8 mouse cellular contexts compared by ENCODE assay signal in the genomic region with DNA sequence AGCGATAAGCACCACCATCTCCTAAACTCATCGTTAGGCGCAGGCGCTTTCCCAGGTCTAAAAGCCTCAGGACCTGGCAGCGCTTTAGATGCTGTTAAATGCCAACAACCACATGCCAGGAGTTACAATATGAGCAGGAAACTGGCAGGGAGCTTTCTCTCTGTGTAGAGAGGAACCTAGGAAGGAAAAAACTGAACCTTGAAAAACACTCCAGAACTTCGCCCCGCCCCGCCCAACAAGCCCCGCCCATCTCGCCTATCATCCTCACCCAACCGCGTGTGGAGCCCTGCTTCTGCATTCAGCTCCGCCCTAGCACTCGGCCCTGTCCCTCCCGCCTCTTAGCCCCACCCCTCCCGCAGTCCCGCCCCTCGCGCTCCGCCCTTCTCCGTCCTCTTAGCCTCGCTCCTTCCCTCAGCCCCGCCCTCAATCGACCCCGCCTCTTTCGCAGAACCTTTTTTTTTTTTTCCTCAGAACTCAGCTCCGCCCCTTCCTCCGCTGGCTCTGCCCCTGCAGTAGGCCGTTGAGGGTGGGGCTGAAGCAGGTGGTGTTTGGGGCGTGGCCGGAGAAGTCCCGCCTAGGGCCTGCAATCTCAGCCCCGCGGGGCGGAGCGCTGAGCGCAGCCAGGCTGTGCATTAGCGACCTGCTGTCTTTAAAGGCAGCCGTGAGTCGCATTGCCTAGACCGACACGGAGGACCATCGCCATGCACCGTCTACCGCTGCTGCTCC. TPM values are rescaled to one million over a fixed set of nuclear protein-coding genes. Genes with fewer than 3 reads are reported as not detected.
DNase-seq lines count a peak whose midpoint lies in the region; ATAC-seq and TF ChIP-seq lines count a peak whose summit lies in the region.

TSS of gene Gm2a (plus strand) at position 653 of the 726 bp plus-strand sequence.

- in situ Hi-C loops in ES-E14 (cut with MboI; ENCODE audit: low sequenced_read_pairs in 2 of 2, unreplicated experiment in 2 of 2) = no loop called here

- peak within 1 kb of the TSS; percentile 86 for H3K9ac ChIP-seq in ES-E14 (ENCODE audit: insufficient read depth, low read depth, low read length, poor library complexity, severe bottlenecking)
- H3K9ac ChIP-seq in forebrain, embryonic 16.5 days (replicated peaks; ENCODE audit: low read depth, low read length) = peak within 1 kb of the TSS; percentile 80
- H3K9ac ChIP-seq in lung, embryonic 14.5 days = peak within 1 kb of the TSS; percentile 42

- intact Hi-C loops in heart, postnatal 36 days (cut with DNase I) = loop anchor here (10.0 kb wide), 1 partner anchor 357 kb away; no protein-coding TSS in a partner anchor

- peak; percentile 81 for TF ChIP-seq POLR2A in olfactory bulb, adult 2 months (IDR thresholded peaks at IDR 0.05; ENCODE audit: insufficient read depth, low read depth, low read length)
- TF ChIP-seq POLR2A in thymus, adult 2 months (IDR thresholded peaks at IDR 0.05; ENCODE audit: control insufficient read depth, extremely low read depth, insufficient read depth, low read length, poor library complexity) = 0 out of 2 replicates have a peak, but pooled peaks have one; percentile 54

- H3K27me3 ChIP-seq in forebrain, embryonic 16.5 days (replicated peaks; ENCODE audit: control insufficient read depth, insufficient read depth, low read length) = no peaks in the 10 kb centered on the region
- no peaks in the 10 kb centered on the region for H3K27me3 ChIP-seq in lung, embryonic 14.5 days (ENCODE audit: insufficient read depth, low read length)
- H3K27me3 ChIP-seq in thymus, adult 2 months (ENCODE audit: control insufficient read depth, insufficient read depth, low read length) = no peaks in the 10 kb centered on the region

- TF ChIP-seq CTCF in layer of hippocampus, adult 2 months (conservative IDR thresholded peaks at IDR 0.05) = peak; percentile 14; the same call in 1 of the 2 replicates
- peak; percentile 13; the same call in 1 of the 2 replicates for TF ChIP-seq CTCF in lung, embryonic 14.5 days (IDR thresholded peaks at IDR 0.05; ENCODE audit: low read depth)
- TF ChIP-seq CTCF in olfactory bulb, adult 2 months (IDR thresholded peaks at IDR 0.05; ENCODE audit: insufficient read depth, low read depth, low read length) = no peak
- peak; percentile 46; the same call in 1 of the 2 replicates for TF ChIP-seq CTCF in thymus, adult 2 months (IDR thresholded peaks at IDR 0.05; ENCODE audit: borderline replicate concordance, control insufficient read depth, extremely low read depth, insufficient read depth, low read length, poor library complexity)

- peaks cover 0 to 8% of the 10 kb centered on the region in 2 experiments; a peak in 2 of 4 replicates for H3K4me1 ChIP-seq in ES-E14 (ENCODE audit: control insufficient read depth in 2 of 2, insufficient read depth in 2 of 2, low read length in 2 of 2, poor library complexity in 1 of 2)
- H3K4me1 ChIP-seq in forebrain, embryonic 16.5 days (replicated peaks; ENCODE audit: control insufficient read depth, insufficient read depth, low read length) = peaks cover 14% of the 10 kb centered on the region
- H3K4me1 ChIP-seq in lung, embryonic 14.5 days (ENCODE audit: insufficient read depth) = no peaks in the 10 kb centered on the region
- peaks cover 12% of the 10 kb centered on the region for H3K4me1 ChIP-seq in olfactory bulb, adult 2 months (ENCODE audit: control insufficient read depth, insufficient read depth, low read length)
- peaks cover 18% of the 10 kb centered on the region for H3K4me1 ChIP-seq in thymus, adult 2 months (replicated peaks; ENCODE audit: control insufficient read depth, insufficient read depth, low read length)

- H3K4me2 ChIP-seq in forebrain, embryonic 16.5 days (ENCODE audit: low read length) = peak within 1 kb of the TSS; percentile 74
- peak within 1 kb of the TSS; percentile 71 for H3K4me2 ChIP-seq in lung, embryonic 14.5 days

- peak within 1 kb of the TSS; percentile 85 to 96 for H3K4me3 ChIP-seq in ES-E14 (ENCODE audit: insufficient read depth in 1 of 2, low read depth in 1 of 2, low read length in 2 of 2, poor library complexity in 1 of 2, severe bottlenecking in 1 of 2)
- peak within 1 kb of the TSS; percentile 57 for H3K4me3 ChIP-seq in forebrain, embryonic 16.5 days (replicated peaks; ENCODE audit: low read length)
- peak within 1 kb of the TSS; percentile 63 for H3K4me3 ChIP-seq in layer of hippocampus, adult 2 months
- H3K4me3 ChIP-seq in lung, embryonic 14.5 days (ENCODE audit: low read depth, low read length) = peak within 1 kb of the TSS; percentile 42
- H3K4me3 ChIP-seq in olfactory bulb, adult 2 months (ENCODE audit: insufficient read depth, low read depth, low read length) = peak within 1 kb of the TSS; percentile 58
- H3K4me3 ChIP-seq in thymus, adult 2 months (ENCODE audit: control insufficient read depth, insufficient read depth, low read length) = peak within 1 kb of the TSS; percentile 86

- no peaks in the 10 kb centered on the region for H3K9me3 ChIP-seq in ES-E14 (ENCODE audit: control insufficient read depth, insufficient read depth, low read depth, low read length)
- H3K9me3 ChIP-seq in forebrain, embryonic 16.5 days (ENCODE audit: control insufficient read depth, low read length) = no peaks in the 10 kb centered on the region
- H3K9me3 ChIP-seq in lung, embryonic 14.5 days (ENCODE audit: low read depth, low read length) = no peaks in the 10 kb centered on the region

- peak; percentile 98 for DNase-seq in ES-E14 (ENCODE audit: low read depth, low spot score)
- DNase-seq in cerebellum, adult 18-20 months = peak; percentile 94 to 98
- peak; percentile 90 for DNase-seq in heart, postnatal 36 days
- DNase-seq in layer of hippocampus, adult 2 months (ENCODE audit: low spot score in 2 of 2) = peak; percentile 92 to 96
- peak; percentile 98 for DNase-seq in lung, embryonic 14.5 days
- DNase-seq in thymus, adult 2 months = peak; percentile 95

- H3K36me3 ChIP-seq in ES-E14 (ENCODE audit: control insufficient read depth, insufficient read depth, low read length, poor library complexity, severe bottlenecking) = no peaks in the 10 kb centered on the region; the same call in 1 of the 2 replicates
- H3K36me3 ChIP-seq in forebrain, embryonic 16.5 days (ENCODE audit: control insufficient read depth, insufficient read depth) = no peaks in the 10 kb centered on the region
- no peaks in the 10 kb centered on the region for H3K36me3 ChIP-seq in lung, embryonic 14.5 days (ENCODE audit: insufficient read depth)
- no peaks in the 10 kb centered on the region for H3K36me3 ChIP-seq in thymus, adult 2 months (ENCODE audit: control insufficient read depth, insufficient read depth, low read length)

- H3K27ac ChIP-seq in ES-E14 (ENCODE audit: insufficient read depth, low read depth, low read length, poor library complexity, severe bottlenecking) = peak within 1 kb of the TSS; percentile 63
- peak within 1 kb of the TSS; percentile 64 for H3K27ac ChIP-seq in forebrain, embryonic 16.5 days (ENCODE audit: low read length)
- H3K27ac ChIP-seq in layer of hippocampus, adult 2 months = peak within 1 kb of the TSS; percentile 92
- H3K27ac ChIP-seq in lung, embryonic 14.5 days (ENCODE audit: low read depth) = peak within 1 kb of the TSS; percentile 70
- H3K27ac ChIP-seq in olfactory bulb, adult 2 months (ENCODE audit: insufficient read depth, low read depth, low read length) = peak within 1 kb of the TSS; percentile 27; the same call in 1 of the 2 replicates
- peak within 1 kb of the TSS; percentile 88 for H3K27ac ChIP-seq in thymus, adult 2 months (ENCODE audit: control insufficient read depth, insufficient read depth, low read length)

- 1% methylated on average over 42 of the region's 45 CpGs for WGBS in forebrain, embryonic 16.5 days
- 2% methylated on average over 45 of the region's 45 CpGs for WGBS in lung, embryonic 14.5 days
- WGBS in olfactory bulb, adult 2 months = under 1% methylated on average over 45 of the region's 45 CpGs
- 1% methylated on average over 45 of the region's 45 CpGs for WGBS in thymus, adult 2 months

- ATAC-seq in forebrain, embryonic 16.5 days = peak; percentile 94
- ATAC-seq in lung, embryonic 14.5 days (ENCODE audit: insufficient read depth) = peak; percentile 92

TF ChIP-seq in ES-E14, 5 proteins besides CTCF, POLR2A, EP300 and RAD21:
- TF ChIP-seq CHD2 (IDR thresholded peaks at IDR 0.05; ENCODE audit: low read depth, low read length) (no peak), MAFK (IDR thresholded peaks at IDR 0.05; ENCODE audit: insufficient read depth, low read depth, low read length) (0 out of 2 replicates have a peak, but pooled peaks have one; percentile 9), ZNF384 (IDR thresholded peaks at IDR 0.05; ENCODE audit: low read depth, low read length) (peak; percentile 99)

RNA-seq across cellular contexts. Expression of gene Gm2a, which starts in this region (rescaled TPM):
- 11.7 and 21.0 TPM in 2 replicates for total RNA-seq in ES-E14 (2012; rRNA removed)
- 20.9 and 21.4 TPM in 2 replicates for polyA plus RNA-seq in forebrain, embryonic 16.5 days (2015; fragmentation: Nextera tagmentation; extraction: Ambion mirVana)
- total RNA-seq in heart, postnatal 36 days (2021) = 10 to 100 TPM; 10.8 to 11.8 TPM
- total RNA-seq in layer of hippocampus, adult 2 months (2021) = 10 to 100 TPM; 29.9 to 30.8 TPM
- 15.4 and 18.4 TPM in 2 replicates for polyA plus RNA-seq in lung, embryonic 14.5 days (2014; fragmentation: Nextera tagmentation; extraction: Ambion mirVana)
- polyA plus RNA-seq in olfactory bulb, adult 2 months (2012; ENCODE audit: insufficient read depth, insufficient read length, low replicate concordance, missing spikeins) = not detected in 2 replicates
- polyA plus RNA-seq in thymus, adult 2 months (2012; rRNA removed) = 37.2 and 39.9 TPM in 2 replicates

Comparison
In these comparisons a context has a peak if more than half of its experiments do, and no peak if none do; other contexts are left out.
1. Peak in every context shown above with its lines: DNase-seq, ATAC-seq, H3K4me3 ChIP-seq and H3K27ac ChIP-seq.
2. H3K27ac ChIP-seq: peak in every context shown above with its lines; median percentile 92 in layer of hippocampus, adult 2 months; 88 in thymus, adult 2 months; 70 in lung, embryonic 14.5 days; 64 in forebrain, embryonic 16.5 days; 63 in ES-E14; 27 in olfactory bulb, adult 2 months.